Mouse (Mus musculus): ENCODE results near the gene Ankzf1. TPM values are rescaled to one million over a fixed set of nuclear protein-coding genes. Genes with fewer than 3 reads are reported as not detected.

The Ankzf1 gene
- total RNA-seq, 4 experiments from 2014 or later = 7.7 to 13.9 (median 10.2) TPM

- no peak for DNase-seq (ENCODE audit: low spot score)
Observed at GRCm38 (mm10) chr1:75187914-75188483, 4.0 kb upstream of the Ankzf1 start.

DNA sequence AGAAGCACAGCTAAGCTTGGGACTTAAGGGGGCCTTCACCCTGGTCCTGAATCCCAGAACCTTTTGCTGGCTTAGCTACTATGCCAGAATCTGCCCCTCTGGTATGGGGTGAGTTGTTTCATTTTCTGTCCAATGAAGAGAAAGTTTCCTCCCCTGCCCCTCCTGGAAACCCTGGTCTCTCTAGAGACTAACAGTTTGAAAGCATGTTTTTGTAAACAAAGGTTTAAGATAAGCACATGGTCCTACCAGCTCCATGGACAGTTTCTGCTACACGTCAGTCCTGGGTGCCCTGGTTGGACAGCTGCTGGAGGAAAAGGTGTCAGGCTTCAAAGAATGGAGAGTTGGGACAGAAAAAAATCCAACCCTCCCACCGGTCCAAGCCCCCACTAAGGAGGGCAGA is 1.4 kb upstream of the Ankzf1 start:
- no peak for DNase-seq (ENCODE audit: low spot score)

DNA sequence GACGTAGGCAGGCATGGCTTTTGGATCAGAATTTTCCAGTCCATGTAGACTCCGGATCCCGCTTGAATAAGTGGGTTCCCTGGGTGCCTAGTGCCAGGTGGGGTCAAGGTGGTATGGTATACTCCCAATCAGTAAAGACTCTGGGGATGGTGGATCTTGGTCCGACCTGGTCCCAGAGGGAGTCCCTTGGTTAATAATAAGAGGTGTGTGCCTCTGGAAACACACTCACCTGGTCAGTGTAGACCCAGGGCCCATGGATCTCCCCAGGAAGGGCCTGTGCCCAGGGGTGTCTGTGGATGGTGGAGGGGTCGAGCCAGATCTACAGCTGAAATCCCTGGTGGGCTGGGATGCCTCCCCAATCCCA is 711 bp upstream of the Ankzf1 start:
- no peak for DNase-seq (ENCODE audit: low spot score)

DNA sequence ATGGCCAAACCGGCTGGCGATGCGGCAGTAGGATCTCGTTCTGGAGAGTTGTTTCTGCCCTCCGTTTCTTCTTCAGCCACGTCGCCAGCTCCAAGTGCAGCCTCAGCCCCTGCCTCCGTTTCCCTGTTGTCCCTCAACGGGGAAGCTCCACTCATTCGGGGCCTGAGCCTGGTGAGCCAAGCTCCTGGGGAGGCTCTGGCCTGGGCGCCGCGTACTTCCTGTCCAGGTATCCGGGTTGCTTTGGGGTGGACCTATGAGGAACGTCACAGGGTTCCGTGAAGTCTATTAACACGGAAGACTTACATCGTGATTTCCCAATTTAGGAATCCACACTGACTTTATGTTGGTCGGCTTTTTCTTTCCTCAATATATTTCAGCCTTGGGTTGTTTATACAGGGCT is 501 bp downstream of the Ankzf1 start:
- DNase-seq (ENCODE audit: low spot score) = no peak

GRCm38 (mm10) chr1:75201236-75201635 is 9.3 kb downstream of the Ankzf1 start:
- DNase-seq (ENCODE audit: low spot score) = no peak

GRCm38 (mm10) chr1:75208967-75209678 is 17.2 kb downstream of the Ankzf1 start:
- DNase-seq (ENCODE audit: low spot score) = no peak

DNA sequence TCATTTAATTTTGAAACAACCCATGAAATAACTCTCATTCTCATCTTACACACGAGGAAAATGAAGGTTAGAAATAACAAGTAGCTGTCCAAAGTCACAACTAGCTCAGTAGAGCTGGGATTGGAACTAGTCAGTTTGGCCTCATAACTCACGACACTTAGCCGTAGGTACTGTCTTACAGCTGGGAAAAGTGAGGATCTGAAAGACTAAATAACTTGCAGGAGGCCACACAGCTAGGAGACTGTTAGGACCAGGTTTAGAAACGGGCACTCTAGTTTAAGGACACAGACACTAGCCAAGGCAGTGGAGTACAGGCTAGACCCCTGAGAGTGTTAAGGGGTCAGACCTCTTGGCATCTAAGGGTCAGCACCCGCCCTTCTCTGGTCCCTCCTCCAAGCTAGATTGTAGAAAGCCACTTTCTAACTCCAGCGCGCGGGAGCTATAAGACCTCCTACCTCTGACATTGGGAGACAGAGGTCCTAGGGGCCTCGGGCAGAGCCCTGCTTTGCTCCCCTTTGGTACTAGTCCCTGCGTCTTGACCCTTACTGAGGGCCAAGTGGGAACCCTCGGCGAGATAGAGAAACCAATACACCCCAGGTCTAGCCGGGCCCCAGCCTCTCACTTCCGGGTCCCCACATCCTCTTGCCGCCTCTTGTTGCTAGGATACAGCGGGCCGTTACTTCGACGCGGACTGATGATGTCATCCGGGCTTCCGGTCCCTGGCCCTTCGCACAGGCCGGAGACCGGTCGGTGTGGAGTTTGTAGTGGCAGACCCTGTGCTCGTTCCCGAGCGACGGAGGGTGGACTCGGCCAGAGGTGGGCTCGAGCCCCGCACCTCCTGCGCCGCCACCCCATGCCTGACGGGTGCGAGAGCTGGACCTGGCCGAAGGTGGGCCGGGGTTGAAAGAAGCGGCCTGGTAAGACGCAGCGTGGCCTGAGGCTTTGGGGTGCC is 18.5 kb downstream of the Ankzf1 start, which contains the start of the genes Glb1l and Stk16:
Glb1l (minus strand) TSS at position 678 of the 952 bp plus-strand sequence.
Stk16 (plus strand) TSS at position 703 of the 952 bp plus-strand sequence.
- peak; percentile 97 for DNase-seq (ENCODE audit: low spot score)

DNA sequence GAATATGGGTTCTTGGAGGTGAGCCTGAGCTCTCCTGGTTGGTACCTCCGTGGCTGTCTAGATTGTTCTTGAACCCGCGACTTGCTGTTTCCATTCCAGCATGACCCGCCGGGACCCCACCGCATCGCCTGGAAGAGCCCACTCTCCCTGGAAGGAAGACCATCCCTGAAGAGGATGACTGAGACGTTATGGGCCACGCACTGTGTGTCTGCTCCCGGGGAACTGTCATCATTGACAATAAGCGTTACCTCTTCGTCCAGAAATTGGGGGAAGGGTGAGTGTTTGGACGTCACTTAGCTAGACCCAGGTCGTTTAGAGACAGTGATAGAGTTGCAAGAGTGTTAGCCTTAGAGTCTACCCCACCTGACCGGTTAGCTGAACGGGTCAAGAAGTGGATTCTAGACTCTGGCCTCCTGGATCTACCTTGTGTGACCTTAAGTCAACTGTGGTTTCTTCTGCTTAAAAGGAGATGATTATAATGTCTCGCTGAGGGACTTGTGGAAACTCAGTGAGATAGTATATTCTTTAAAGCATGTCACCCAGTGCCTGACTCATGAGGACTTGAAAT is 19.3 kb downstream of the Ankzf1 start:
- DNase-seq (ENCODE audit: low spot score) = no peak

DNA sequence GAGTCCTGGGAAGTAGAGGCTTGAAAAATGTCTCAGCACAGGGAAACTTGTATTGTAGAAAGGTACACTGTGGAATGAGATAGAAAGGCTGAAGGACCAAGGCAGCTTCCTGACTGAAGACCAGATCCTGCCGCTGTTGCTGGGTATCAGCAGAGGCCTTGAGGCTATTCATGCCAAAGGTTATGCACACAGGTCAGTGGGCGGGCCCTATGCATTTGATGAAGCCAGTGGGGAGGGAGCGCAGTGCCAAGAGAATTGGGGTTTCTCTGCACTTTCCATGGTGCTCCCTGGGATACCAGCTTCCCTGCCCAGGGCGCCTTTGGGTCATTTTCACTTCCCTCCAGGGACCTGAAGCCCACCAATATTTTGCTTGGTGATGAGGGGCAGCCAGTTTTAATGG is 20.6 kb downstream of the Ankzf1 start:
- no peak for DNase-seq (ENCODE audit: low spot score)

- no peak for DNase-seq (ENCODE audit: low spot score)
Observed at GRCm38 (mm10) chr1:75213096-75213495, 21.1 kb downstream of the Ankzf1 start.

DNA sequence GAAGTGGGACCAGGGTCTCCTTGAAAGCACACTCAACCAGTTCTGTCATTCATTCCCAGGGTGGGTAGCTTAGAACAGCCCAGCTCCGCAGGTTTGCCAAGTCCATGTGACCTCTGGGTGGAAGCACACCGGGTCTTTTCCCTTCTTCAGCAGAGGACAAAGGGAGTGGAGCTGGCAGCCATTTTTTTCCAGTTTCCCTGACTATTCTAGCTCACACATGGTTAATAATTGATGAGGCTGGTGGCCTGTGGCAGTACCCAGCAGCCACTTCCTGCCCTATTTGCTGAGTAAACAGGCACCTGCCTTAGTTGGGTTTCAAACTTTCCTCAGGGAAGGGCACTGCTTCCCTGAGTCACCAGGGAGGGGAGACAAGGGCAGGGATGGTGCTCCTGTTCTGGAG is 22.5 kb downstream of the Ankzf1 start:
- no peak for DNase-seq (ENCODE audit: low spot score)

GRCm38 (mm10) chr1:75214886-75215285 is 22.9 kb downstream of the Ankzf1 start:
- peak; percentile 79 for DNase-seq (ENCODE audit: low spot score)

DNA sequence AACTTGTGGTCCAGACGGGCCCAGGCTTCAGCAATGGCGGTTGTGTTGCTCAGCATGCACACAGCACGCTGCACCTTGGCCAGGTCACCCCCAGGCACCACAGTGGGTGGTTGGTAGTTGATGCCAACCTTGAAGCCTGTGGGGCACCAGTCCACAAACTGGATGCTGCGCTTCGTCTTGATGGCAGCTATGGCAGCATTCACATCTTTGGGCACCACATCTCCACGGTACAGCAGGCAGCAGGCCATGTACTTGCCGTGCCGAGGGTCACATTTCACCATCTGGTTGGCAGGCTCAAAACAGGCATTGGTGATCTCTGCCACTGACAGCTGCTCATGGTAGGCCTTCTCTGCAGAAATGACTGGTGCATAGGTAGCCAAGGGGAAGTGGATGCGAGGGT is 23.8 kb downstream of the Ankzf1 start:
- no peak for DNase-seq (ENCODE audit: low spot score)

DNA sequence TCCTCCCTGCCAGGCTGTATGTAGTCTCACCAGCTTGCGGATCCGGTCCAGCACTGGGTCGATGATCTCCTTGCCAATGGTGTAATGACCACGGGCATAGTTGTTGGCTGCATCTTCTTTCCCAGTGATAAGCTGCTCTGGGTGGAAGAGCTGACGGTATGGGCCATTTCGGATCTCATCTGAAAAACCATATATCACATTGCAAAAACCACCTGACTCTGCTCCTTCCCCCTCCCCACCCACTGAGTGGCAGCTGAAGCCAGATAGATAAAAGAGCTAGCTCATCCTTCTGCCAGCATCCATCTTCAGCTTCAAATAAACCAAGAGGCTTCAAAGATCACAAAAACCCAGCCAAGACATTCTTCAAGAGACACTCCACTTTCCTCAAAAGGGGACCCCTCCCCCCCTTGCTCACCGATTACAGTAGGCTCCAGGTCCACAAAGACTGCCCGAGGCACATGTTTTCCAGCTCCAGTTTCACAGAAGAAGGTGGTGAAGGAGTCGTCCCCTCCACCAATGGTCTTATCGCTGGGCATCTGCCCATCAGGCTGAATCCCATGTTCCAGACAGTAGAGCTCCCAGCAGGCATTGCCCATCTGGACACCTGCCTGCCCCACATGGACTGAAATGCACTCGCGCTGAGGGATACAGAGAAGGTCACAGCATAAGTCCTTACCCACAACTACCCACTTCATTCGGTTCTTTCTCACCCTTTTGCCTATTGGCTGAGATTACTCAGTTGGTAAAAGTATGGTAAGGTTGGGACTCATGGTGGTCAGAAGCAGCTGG is 25.0 kb downstream of the Ankzf1 start:
- DNase-seq (ENCODE audit: low spot score) = peak; percentile 57

DNA sequence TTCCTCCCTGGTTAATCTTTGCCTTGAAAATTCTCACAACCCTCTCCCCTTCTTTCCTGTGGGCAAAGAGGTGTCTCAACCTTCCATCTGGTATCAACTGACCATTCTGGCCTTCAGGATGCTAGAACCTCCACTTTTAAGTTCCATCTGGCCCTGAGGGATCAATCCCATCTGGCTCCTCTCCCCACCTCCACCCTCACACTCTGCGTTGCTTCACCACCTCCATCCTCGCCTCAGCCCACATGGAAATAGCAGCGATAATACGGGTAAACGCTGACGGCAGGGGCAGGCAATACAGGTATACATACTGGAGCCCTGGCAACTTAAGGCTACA is 25.9 kb downstream of the Ankzf1 start:
- DNase-seq (ENCODE audit: low spot score) = no peak

DNA sequence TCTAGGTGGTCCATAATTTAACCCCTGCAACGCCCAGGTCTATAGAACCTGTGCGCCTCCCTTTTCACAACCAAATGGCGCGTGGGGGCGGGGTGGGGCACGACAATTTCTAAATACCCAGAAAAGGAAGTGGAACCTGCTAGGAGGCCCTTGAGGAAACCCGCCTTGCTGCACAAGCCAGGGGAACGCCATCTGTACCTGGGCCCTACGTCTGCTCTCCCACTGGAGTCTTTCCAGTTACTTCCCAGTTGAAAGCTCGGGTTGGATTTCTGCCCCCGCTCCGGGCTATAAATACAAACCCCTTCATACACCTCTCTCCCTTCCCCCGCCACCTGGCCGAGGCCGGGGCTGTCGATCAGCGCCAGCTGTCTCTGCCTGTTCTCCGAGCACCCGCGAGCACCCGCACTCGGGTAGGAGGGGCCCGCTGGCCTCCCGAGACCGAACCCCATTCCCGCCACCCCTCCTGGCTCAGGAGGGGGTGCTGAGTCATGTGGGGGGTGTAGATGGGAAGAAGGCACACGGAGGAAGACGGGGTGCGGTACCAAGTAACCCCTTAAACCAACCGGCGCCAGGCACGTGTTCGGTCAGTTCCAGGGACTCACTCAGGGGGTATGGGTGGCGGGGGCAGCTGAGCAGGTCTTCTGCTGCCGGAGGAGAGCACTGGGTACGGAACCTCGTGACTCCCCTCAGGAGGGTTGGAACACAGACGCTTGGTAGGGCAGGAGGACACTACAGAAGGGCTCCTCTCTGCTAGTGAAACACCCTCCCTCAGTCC is 26.5 kb downstream of the Ankzf1 start:
- DNase-seq (ENCODE audit: low spot score) = peak; percentile 71

GRCm38 (mm10) chr1:75219078-75219477 is 27.1 kb downstream of the Ankzf1 start:
- peak; percentile 89 for DNase-seq (ENCODE audit: low spot score)

GRCm38 (mm10) chr1:75219531-75219930 is 27.6 kb downstream of the Ankzf1 start, which contains the start of gene Tuba4a:
Gene Tuba4a, minus strand, starts transcription at chr1:75219865.
- no peak for DNase-seq (ENCODE audit: low spot score)

DNA sequence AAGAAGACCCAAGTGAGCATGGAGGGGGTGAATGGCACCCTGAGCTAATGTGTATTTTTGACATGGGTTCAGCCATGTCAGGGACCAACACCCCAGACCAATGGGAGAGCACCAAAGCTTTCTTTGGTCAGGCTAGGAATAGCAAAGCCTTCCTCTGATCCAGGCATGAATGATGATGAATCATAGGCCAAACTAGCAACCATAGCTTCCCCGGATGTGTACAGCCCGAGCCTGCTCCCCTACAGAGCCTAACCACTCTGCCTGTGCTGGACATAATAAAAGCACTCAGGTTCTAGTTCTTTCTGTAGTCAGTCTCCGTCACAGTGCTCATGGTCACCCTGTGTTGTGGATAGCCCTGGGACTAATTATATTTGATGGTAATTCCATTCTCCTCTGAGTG is 29.6 kb downstream of the Ankzf1 start:
- no peak for DNase-seq (ENCODE audit: low spot score)

GRCm38 (mm10) chr1:75222926-75223325 is 31.0 kb downstream of the Ankzf1 start:
- no peak for DNase-seq (ENCODE audit: low spot score)

Measured in heart, adult 8-10 months (tissue).